Mouse (Mus musculus): ENCODE measurements around the gene Ntsr1. TPM values are rescaled to one million over a fixed set of nuclear protein-coding genes. Genes with fewer than 3 reads are reported as not detected.

The Ntsr1 gene
- polyA plus RNA-seq, 1 experiment from 2014 or later: 2.8 TPM

DNA sequence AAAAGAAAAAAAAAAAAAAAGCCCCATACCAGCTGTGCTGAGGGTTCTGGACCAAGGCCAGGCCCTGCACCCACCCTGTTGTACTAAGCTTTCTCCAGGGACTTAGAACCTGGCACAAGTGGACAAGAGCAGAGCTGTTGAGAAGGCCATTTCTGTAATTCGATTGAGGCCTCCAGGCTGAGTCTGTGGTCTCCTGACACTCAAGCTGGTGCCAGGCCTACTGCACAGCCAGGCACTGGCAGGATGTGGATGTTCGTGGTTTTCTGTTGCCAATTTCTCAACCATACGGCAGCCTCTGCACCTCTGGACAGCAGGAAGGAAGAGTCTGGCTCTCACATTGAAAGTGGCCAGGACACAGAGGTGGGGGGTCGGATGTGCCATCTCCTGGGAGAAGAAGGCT, 33.5 kb downstream of the Ntsr1 start:
- H3K9ac ChIP-seq: no peak overlapping the region
- no peak overlapping the region for H3K27ac ChIP-seq

DNA sequence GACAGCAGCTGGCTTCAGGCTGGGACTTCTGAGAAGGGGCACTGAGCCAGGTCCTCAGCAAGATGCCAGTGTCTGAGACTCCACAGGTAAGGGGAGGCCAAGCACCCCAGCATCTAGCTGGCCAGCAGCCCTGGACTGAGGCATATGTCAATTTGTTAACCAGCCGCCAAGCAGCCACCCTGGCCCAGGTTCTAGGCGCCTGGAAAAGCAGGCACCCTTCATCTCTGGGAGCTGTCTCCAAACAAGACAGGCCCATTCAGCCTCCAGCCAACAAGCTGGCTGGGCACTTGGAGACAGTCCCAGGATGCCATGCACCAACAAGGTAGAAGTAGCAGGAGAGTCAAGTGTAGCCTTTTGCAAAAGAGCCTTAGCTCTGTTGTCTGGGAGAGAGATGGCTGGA, 43.9 kb downstream of the Ntsr1 start:
- Histone ChIP-seq H3K9me3 (no peaks in the 10 kb centered on the region), H3K4me3 (replicated peaks) (no peak overlapping the region), H3K27ac (no peak overlapping the region), H3K27me3 (replicated peaks) (no peaks in the 10 kb centered on the region; the same call in 1 of the 2 replicates), H3K9ac (no peak overlapping the region), H3K36me3 (no peaks in the 10 kb centered on the region), H3K4me1 (replicated peaks) (peaks cover 11% of the 10 kb centered on the region; the same call in 1 of the 2 replicates), H3K4me2 (replicated peaks) (no peak overlapping the region)
- 85% methylated on average over 2 of the region's 2 CpGs for WGBS
- ATAC-seq: no peak

More for the DNA sequence above, 33.5 kb downstream of the Ntsr1 start:
- WGBS: 76% methylated on average over 4 of the region's 4 CpGs
- H3K27me3 ChIP-seq (replicated peaks): peaks cover 2% of the 10 kb centered on the region; the same call in 1 of the 2 replicates
- no peak for ATAC-seq
- H3K36me3 ChIP-seq: no peaks in the 10 kb centered on the region
- H3K9me3 ChIP-seq: no peaks in the 10 kb centered on the region
- no peak overlapping the region for H3K4me3 ChIP-seq (replicated peaks)
- peaks cover 17% of the 10 kb centered on the region for H3K4me1 ChIP-seq (replicated peaks)
- no peak overlapping the region for H3K4me2 ChIP-seq (replicated peaks)

- WGBS: 80% methylated on average over 18 of the region's 18 CpGs
Observed at GRCm38 (mm10) chr2:180545046-180545445, 45.3 kb downstream of the Ntsr1 start.

GRCm38 (mm10) chr2:180547384-180548106, 47.8 kb downstream of the Ntsr1 start:
- Histone ChIP-seq H3K4me3 (replicated peaks) (no peak overlapping the region), H3K4me2 (replicated peaks) (peak overlapping the region; percentile 28), H3K9me3 (no peaks in the 10 kb centered on the region), H3K27ac (no peak overlapping the region), H3K4me1 (replicated peaks) (peaks cover 11% of the 10 kb centered on the region; the same call in 1 of the 2 replicates), H3K36me3 (no peaks in the 10 kb centered on the region), H3K9ac (no peak overlapping the region), H3K27me3 (replicated peaks) (no peaks in the 10 kb centered on the region)
- WGBS: 11% methylated on average over 8 of the region's 8 CpGs
- ATAC-seq: 0 out of 2 replicates have a peak, but pooled peaks have one; percentile 34

More at GRCm38 (mm10) chr2:180545046-180545445, 45.3 kb downstream of the Ntsr1 start:
- Histone ChIP-seq H3K9me3 (no peaks in the 10 kb centered on the region), H3K4me3 (replicated peaks) (no peak overlapping the region), H3K9ac (no peak overlapping the region), H3K4me2 (replicated peaks) (no peak overlapping the region), H3K27ac (no peak overlapping the region), H3K27me3 (replicated peaks) (no peaks in the 10 kb centered on the region; the same call in 1 of the 2 replicates), H3K36me3 (no peaks in the 10 kb centered on the region), H3K4me1 (replicated peaks) (peaks cover 11% of the 10 kb centered on the region; the same call in 1 of the 2 replicates)
- no peak for ATAC-seq

- Histone ChIP-seq H3K27me3 (replicated peaks) (no peaks in the 10 kb centered on the region), H3K4me3 (replicated peaks) (no peak overlapping the region), H3K36me3 (no peaks in the 10 kb centered on the region), H3K4me2 (replicated peaks) (no peak overlapping the region), H3K4me1 (replicated peaks) (peaks cover 12% of the 10 kb centered on the region), H3K9me3 (no peaks in the 10 kb centered on the region), H3K27ac (no peak overlapping the region), H3K9ac (no peak overlapping the region)
- WGBS: 53% methylated on average over 3 of the region's 3 CpGs
- ATAC-seq: no peak
Observed at GRCm38 (mm10) chr2:180552340-180552739, 52.6 kb downstream of the Ntsr1 start.

DNA sequence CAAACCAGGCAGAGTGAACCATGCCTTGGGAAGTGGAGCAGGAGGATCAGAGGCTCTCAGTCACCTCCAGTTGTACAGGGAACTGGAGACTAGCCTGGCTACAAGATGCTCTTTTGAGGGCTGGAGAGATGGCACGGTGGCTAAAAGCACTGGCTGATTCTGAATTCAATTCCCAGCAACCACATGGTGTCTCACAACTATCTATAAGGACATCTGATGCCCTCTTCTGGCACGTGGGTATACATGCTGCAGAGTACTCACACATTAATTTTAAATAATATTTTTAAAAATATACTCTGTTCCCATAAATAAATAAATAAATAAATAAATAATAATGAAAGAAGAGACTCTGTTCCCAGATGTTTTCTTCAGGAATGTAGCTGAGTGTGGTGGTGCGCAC, 55.4 kb downstream of the Ntsr1 start:
- no peak for ATAC-seq
- H3K9ac ChIP-seq: no peak overlapping the region
- H3K4me1 ChIP-seq (replicated peaks): peaks cover 4% of the 10 kb centered on the region; the same call in 1 of the 2 replicates
- no peak overlapping the region for H3K27ac ChIP-seq
- no peaks in the 10 kb centered on the region for H3K36me3 ChIP-seq
- H3K4me3 ChIP-seq (replicated peaks): no peak overlapping the region
- no peaks in the 10 kb centered on the region for H3K27me3 ChIP-seq (replicated peaks)
- no peak overlapping the region for H3K4me2 ChIP-seq (replicated peaks)
- no peaks in the 10 kb centered on the region for H3K9me3 ChIP-seq
- WGBS: 63% methylated on average over 3 of the region's 3 CpGs

DNA sequence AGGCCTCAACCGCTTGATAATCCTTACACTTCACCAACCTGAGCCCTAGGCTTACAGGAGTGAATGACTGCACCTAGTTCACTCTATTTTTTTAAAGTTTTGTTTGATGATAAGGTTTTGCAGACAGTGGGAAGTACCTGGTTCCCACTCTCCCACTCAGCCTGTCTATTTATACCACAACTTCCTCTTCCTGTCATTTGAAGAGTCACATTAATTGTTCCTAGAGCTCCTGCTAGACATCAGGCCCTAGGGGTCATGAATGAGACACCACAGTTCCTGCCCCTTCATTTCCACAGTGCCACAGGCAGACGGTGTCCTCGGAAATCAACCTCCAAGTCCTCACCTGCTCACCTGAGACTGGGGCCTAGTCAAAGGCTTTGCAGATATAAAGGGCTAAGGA, 56.7 kb downstream of the Ntsr1 start:
- no peak overlapping the region for H3K4me3 ChIP-seq (replicated peaks)
- H3K27ac ChIP-seq: no peak overlapping the region
- ATAC-seq: no peak
- H3K27me3 ChIP-seq (replicated peaks): no peaks in the 10 kb centered on the region; the same call in 1 of the 2 replicates
- peaks cover 4% of the 10 kb centered on the region; the same call in 1 of the 2 replicates for H3K4me1 ChIP-seq (replicated peaks)
- WGBS: 61% methylated on average over 3 of the region's 3 CpGs
- H3K36me3 ChIP-seq: no peaks in the 10 kb centered on the region
- no peak overlapping the region for H3K9ac ChIP-seq
- no peak overlapping the region for H3K4me2 ChIP-seq (replicated peaks)
- no peaks in the 10 kb centered on the region for H3K9me3 ChIP-seq

GRCm38 (mm10) chr2:180560245-180560644, 60.5 kb downstream of the Ntsr1 start:
- no peak for ATAC-seq
- 61% methylated on average over 5 of the region's 5 CpGs for WGBS
- Histone ChIP-seq H3K9me3 (no peaks in the 10 kb centered on the region), H3K9ac (no peak overlapping the region), H3K4me2 (replicated peaks) (no peak overlapping the region), H3K4me3 (replicated peaks) (no peak overlapping the region), H3K4me1 (replicated peaks) (no peaks in the 10 kb centered on the region), H3K36me3 (no peaks in the 10 kb centered on the region), H3K27me3 (replicated peaks) (peaks cover 6% of the 10 kb centered on the region), H3K27ac (no peak overlapping the region)

GRCm38 (mm10) chr2:180562146-180562545, 62.4 kb downstream of the Ntsr1 start:
- Histone ChIP-seq H3K27me3 (replicated peaks) (peaks cover 6% of the 10 kb centered on the region), H3K36me3 (no peaks in the 10 kb centered on the region), H3K9me3 (no peaks in the 10 kb centered on the region), H3K9ac (no peak overlapping the region), H3K27ac (no peak overlapping the region), H3K4me2 (replicated peaks) (no peak overlapping the region), H3K4me3 (replicated peaks) (no peak overlapping the region), H3K4me1 (replicated peaks) (no peaks in the 10 kb centered on the region)
- 39% methylated on average over 5 of the region's 5 CpGs for WGBS
- ATAC-seq: no peak

DNA sequence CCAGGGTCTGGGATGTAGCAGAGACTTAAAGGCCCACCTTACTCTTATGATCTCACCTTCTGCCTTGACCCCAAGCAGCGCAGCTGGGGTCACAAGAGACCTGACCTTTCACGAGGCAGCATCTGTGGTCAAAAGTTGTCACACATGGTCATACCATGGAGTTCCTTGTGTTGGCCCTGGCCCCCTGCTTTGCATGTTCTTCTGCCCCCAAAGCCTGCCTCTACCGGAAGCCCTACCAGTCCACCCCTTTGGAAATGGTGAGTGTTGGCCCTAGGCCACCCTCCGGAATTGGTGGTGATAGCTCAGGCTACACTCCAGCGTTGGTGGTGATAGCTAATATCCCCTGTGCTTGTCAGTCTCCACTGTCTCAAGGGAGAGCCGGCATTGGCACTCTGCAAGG, 63.5 kb downstream of the Ntsr1 start:
- H3K4me1 ChIP-seq (replicated peaks): no peaks in the 10 kb centered on the region
- 66% methylated on average over 6 of the region's 6 CpGs for WGBS
- no peak overlapping the region for H3K4me2 ChIP-seq (replicated peaks)
- H3K27me3 ChIP-seq (replicated peaks): peaks cover 10% of the 10 kb centered on the region
- ATAC-seq: no peak
- H3K9me3 ChIP-seq: no peaks in the 10 kb centered on the region
- no peak overlapping the region for H3K4me3 ChIP-seq (replicated peaks)
- no peak overlapping the region for H3K9ac ChIP-seq
- H3K27ac ChIP-seq: no peak overlapping the region
- no peaks in the 10 kb centered on the region for H3K36me3 ChIP-seq

DNA sequence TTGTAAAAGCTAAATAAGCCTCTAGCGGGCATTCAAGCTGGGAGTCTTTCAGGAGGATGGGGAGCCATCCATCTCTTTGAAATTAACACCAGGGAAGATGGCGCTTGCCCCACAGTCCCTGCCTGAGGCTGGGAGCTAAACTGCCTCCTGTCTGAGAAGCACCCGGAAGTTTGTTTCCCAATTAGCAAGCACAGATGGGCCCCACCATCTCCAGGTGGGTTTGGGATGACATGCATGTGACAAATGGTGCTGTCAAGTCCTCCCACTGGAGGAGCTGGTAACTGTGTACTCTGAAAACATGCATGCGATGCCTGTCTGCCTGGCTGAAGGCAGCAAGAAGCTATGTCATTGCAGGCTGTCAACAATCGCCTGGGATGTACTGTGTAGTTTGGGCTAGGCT, 64.1 kb downstream of the Ntsr1 start:
- no peak overlapping the region for H3K27ac ChIP-seq
- H3K36me3 ChIP-seq: no peaks in the 10 kb centered on the region
- no peak overlapping the region for H3K4me3 ChIP-seq (replicated peaks)
- ATAC-seq: no peak
- WGBS: 48% methylated on average over 5 of the region's 5 CpGs
- peaks cover 10% of the 10 kb centered on the region for H3K27me3 ChIP-seq (replicated peaks)
- H3K4me1 ChIP-seq (replicated peaks): no peaks in the 10 kb centered on the region
- no peak overlapping the region for H3K4me2 ChIP-seq (replicated peaks)
- no peaks in the 10 kb centered on the region for H3K9me3 ChIP-seq
- H3K9ac ChIP-seq: no peak overlapping the region

GRCm38 (mm10) chr2:180566240-180566913, 66.6 kb downstream of the Ntsr1 start:
- H3K4me1 ChIP-seq (replicated peaks): peaks cover 6% of the 10 kb centered on the region; the same call in 1 of the 2 replicates
- no peak overlapping the region for H3K4me3 ChIP-seq (replicated peaks)
- 40% methylated on average over 13 of the region's 13 CpGs for WGBS
- ATAC-seq: no peak
- H3K9ac ChIP-seq: no peak overlapping the region
- H3K36me3 ChIP-seq: no peaks in the 10 kb centered on the region
- H3K27me3 ChIP-seq (replicated peaks): peaks cover 22% of the 10 kb centered on the region
- no peak overlapping the region for H3K27ac ChIP-seq
- no peaks in the 10 kb centered on the region for H3K9me3 ChIP-seq
- H3K4me2 ChIP-seq (replicated peaks): no peak overlapping the region
